Mouse (Mus musculus): ENCODE results near the gene Tas2r122.
"Not testable (repeated sequence)": the region's sequence is repeated elsewhere in the genome, so short reads cannot be mapped to it uniquely, and the experiment has no call there.

Tas2r122 gene

DNA sequence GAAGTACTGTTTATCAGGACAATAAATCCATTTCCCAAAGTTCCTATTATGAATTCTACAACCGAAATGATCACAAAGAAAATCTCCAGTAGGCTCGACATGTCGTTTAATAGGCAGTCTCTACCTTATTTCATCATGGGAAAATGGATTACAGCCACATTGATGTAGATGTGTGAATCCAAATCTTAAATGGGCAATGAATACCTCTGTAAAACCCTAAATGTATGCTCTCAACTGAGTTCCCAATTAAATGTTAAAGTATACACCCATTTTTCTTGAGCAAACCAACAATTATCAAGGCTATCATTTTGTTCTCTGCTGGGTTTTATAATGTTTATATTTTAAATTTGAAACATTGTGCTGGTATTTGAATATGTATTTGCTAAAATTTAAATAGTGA, at the start of gene Tas2r122:
Tas2r122 (minus strand) TSS at position 101 of the 400 bp plus-strand sequence.
- DNase-seq (ENCODE audit: low spot score in 2 of 2) = no peak

DNA sequence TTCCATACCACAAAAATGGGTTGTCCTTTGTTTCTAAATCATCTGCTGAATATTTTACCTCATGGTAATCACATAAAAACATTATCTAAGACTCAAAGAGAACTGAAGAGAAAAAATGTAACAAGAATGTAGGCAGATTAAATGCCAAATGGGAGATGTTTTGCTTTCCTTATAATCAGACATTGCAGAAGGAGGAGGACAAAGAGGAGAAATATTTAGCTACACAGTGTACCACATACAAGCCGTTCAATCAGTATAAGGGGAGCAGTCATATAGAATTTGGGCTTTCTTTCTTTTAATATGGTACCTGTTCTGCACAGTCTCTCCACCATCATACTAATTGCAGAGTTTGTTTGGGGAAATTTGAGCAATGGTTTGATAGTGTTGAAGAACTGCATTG, 42.7 kb upstream of the Tas2r122 start, which contains the start of gene Tas2r124:
Tas2r124 (plus strand) TSS at position 301 of the 400 bp plus-strand sequence.
- no peak for DNase-seq (ENCODE audit: low spot score in 2 of 2)

DNA sequence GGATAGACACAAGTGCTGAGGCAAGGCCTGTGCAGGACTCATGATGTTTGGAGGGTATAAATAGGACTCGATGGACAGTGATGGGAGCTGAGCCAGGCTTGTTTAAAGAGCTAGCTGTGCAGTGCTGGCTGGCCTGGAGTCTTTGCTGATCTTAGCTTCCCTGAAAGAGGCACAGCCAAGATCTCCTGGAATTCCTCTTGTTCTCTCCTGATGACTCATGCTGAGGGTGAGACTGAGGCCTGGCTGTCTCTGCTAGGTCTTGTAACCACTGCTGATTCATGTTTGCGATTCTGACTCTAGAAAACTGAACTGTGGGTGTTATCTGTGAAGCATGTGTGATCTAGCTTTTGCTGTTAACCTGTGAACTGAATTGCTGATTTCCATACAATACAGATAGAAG, 38.5 kb upstream of the Tas2r122 start:
- DNase-seq (ENCODE audit: low spot score in 2 of 2) = no peak

DNA sequence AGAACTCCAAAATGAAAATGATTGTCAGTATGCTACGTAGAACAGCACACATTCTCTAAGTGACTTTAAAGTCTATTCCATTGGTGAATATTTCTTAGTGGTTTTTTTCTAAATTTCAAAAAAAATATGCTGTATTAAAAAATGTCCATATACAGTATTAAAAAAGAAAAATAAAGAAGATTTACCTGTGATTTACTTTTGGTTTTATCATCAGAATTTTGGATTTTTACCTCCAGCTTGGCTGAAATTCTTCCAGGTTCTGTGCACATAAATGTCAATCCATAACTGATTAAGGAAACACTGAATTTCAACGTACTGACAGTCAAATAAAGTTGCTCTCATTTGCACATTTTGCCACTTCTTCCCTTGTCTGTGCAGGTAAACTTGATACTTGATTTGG, 26.2 kb upstream of the Tas2r122 start, which contains the start of gene Tas2r115:
Tas2r115 (minus strand) TSS at position 101 of the 400 bp plus-strand sequence.
- DNase-seq (ENCODE audit: low spot score in 2 of 2) = no peak

DNA sequence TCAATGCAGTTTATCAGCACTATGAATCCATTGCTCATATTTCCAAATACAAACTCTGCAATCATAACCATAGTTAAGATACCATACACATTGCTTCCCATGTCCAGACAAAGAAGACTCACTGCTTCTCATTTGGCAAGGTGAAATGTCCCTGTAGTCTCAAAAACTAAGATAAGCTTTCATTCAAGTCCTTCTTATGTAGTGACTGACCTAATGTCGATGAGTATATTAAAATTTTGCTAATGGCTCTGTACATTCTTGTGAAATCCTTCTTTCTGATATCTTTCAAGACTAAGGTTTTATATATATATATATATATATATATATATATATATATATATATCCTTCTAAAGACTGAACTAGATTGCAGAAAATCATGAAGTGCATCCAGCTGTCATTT, 10.8 kb downstream of the Tas2r122 start, which contains the start of gene Tas2r121:
Tas2r121 (minus strand) TSS at position 101 of the 400 bp plus-strand sequence.
- DNase-seq (ENCODE audit: low spot score in 2 of 2) = no peak

DNA sequence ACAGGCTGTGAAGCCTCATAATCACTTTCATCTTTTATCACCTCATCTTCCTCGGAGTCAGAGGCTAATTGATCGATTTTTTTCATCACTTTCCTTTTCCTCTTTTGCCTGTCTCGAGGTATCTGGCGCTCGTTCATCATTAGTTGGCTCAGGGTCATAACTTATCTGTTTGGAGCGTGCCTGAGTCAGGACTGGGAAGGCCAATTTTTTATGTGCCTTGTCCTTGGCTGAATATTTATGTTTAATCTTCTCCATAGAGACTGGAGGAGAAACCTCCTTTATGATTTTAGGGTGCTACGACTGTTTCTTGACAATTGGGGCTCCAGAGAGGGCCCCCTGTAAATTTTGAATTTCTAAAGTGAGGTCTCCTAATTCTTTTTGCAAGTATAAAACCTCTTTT, 20.1 kb downstream of the Tas2r122 start:
- not testable (repeated sequence) for DNase-seq (ENCODE audit: low spot score in 2 of 2)

All from urinary bladder, postnatal 36 days (tissue).